Mouse (Mus musculus) kidney, embryonic 16.5 days (tissue): ENCODE data around the gene Ell. TPM values are rescaled to one million over a fixed set of nuclear protein-coding genes. Genes with fewer than 3 reads are reported as not detected.

Experiments used
- ATAC-seq: fragments of 200-750 bp; cut with Nextera tagmentation; 2 replicates; pipeline ENCODE4 v1.8.0; 2017; ENCODE audit warnings: moderate TSS enrichment; ENCODE audit not compliant: low FRiP score, low TSS enrichment
- H3K27ac ChIP-seq: fragments of 300-500 bp; sonication (generic); 2 replicates; pipeline ENCODE4 v1.5.1; 2014; ENCODE audit warnings: low read length
- H3K27me3 ChIP-seq: fragments of 300-500 bp; sonication (generic); 2 replicates; pipeline ENCODE4 v1.6.1; 2014; ENCODE audit warnings: low read length, control low read depth, mixed read lengths; ENCODE audit not compliant: insufficient read depth
- H3K36me3 ChIP-seq: fragments of 300-500 bp; sonication (generic); 2 replicates; pipeline ENCODE4 v1.6.1; 2014; ENCODE audit warnings: low read length, control low read depth, mixed read lengths; ENCODE audit not compliant: insufficient read depth
- H3K4me1 ChIP-seq: fragments of 300-500 bp; sonication (generic); 2 replicates; pipeline ENCODE4 v1.6.1; 2014; ENCODE audit warnings: low read length, control low read depth, mixed read lengths; ENCODE audit not compliant: insufficient read depth
- H3K4me2 ChIP-seq: fragments of 300-500 bp; sonication (generic); replicated peaks from 2 replicates; pipeline ENCODE4 v1.6.1; 2014; ENCODE audit warnings: low read depth, low read length
- H3K4me3 ChIP-seq: fragments of 300-500 bp; sonication (generic); 2 replicates; pipeline ENCODE4 v1.5.1; 2014; ENCODE audit warnings: mild to moderate bottlenecking, low read length
- H3K9ac ChIP-seq: fragments of 300-500 bp; sonication (generic); replicated peaks from 2 replicates; pipeline ENCODE4 v1.6.1; 2014; ENCODE audit warnings: low read length
- H3K9me3 ChIP-seq: fragments of 300-500 bp; sonication (generic); 2 replicates; pipeline ENCODE4 v1.6.1; 2016; ENCODE audit warnings: low read length, control low read depth
- WGBS: fragments of 180-500 bp; shearing (Covaris S2); extraction: QIAGEN DNeasy Blood & Tissue Kit; methylation state at CpG from one replicate; pipeline ENCODE4 v1.1.7; 2014; 5-methylcytosine and 5-hydroxymethylcytosine counted together
- polyA plus RNA-seq: library from polyadenylated mRNA; unstranded; fragments of >200 nt; fragmentation: Nextera tagmentation; extraction: Ambion mirVana; gene quantifications from 2 replicates; pipeline ENCODE4 v1.2.1, GENCODE M21; 2015

Ell gene
- polyA plus RNA-seq, 1 experiment from 2014 or later, result 24.1 TPM

DNA sequence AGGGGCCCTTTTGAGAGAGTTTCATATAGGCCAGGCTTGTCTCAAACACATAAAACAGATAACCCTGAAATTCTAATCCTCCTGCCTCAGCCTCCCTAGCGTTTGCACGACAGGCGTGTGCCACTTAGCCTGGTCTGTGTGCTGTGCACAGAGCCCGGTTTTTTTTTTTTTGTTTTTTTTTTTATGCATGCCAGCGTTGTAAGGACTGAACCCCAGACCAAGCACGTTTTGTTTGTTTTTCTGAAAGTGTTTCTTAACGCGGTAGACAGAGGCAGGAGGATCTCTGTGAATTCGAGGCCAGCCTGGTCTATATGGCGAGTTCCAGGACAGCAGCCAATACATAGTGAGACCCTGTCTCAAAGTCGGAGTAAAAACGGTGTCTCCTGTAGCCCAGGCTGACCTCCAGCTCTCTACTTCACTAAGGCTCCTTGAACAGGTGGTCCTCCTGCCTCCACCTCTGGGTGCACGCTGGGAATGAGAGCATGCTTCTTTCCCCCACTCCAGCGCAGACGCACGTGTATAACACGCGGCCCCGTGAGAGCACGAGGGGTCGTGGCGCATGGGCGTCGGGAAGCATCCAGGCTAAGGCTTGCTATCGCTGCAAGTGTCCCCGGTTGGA, 69.6 kb downstream of the Ell start, which contains the start of gene Ssbp4:
TSS of gene Ssbp4 (minus strand) at position 124 of the 619 bp plus-strand sequence.
- WGBS, result 3% methylated on average over 26 of the region's 26 CpGs
- H3K9me3 ChIP-seq, result no peaks in the 10 kb centered on the region
- H3K27me3 ChIP-seq, result no peaks in the 10 kb centered on the region
- no peaks in the 10 kb centered on the region for H3K36me3 ChIP-seq
- H3K27ac ChIP-seq, result peak within 1 kb of the TSS; percentile 100
- ATAC-seq, result no peak; the same call in 1 of the 2 replicates
- peaks cover 46% of the 10 kb centered on the region for H3K4me1 ChIP-seq
- peak within 1 kb of the TSS; percentile 91 for H3K9ac ChIP-seq
- H3K4me2 ChIP-seq, result peak within 1 kb of the TSS; percentile 98
- peak within 1 kb of the TSS; percentile 74 for H3K4me3 ChIP-seq

DNA sequence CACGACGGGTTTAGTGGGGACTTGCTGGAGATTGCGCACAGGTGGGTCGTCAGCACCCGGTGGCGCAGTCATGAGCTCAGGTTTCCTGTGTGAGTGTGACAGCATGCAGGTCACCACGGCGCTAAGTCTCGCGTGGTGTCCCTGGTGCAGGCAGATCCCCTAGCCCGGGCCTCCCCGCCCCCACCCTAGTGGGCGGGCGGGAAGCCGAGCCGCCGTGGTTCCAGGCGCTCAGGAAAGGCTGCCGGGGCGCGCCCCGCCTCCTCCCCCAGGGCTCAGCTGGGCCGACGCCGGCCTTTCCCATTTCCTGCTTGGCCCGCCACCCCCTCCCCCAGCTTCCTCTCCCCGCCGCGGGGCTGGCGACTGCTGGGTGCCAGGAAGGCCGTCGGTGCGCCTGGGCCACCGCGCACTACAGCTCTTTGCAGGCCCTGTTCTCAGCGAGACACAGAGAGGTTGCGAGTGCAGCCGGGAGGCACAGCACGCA, 70.2 kb downstream of the Ell start:
- WGBS, result 2% methylated on average over 39 of the region's 39 CpGs
- no peaks in the 10 kb centered on the region for H3K9me3 ChIP-seq
- H3K27me3 ChIP-seq, result no peaks in the 10 kb centered on the region
- H3K9ac ChIP-seq, result peak overlapping the region; percentile 91
- peak; percentile 75 for ATAC-seq
- peak overlapping the region; percentile 54 for H3K4me3 ChIP-seq
- H3K27ac ChIP-seq, result peak overlapping the region; percentile 100
- peaks cover 46% of the 10 kb centered on the region for H3K4me1 ChIP-seq
- no peaks in the 10 kb centered on the region for H3K36me3 ChIP-seq
- peak overlapping the region; percentile 98 for H3K4me2 ChIP-seq

GRCm38 (mm10) chr8:70609849-70610795, 70.9 kb downstream of the Ell start:
- ATAC-seq, result peak; percentile 65
- H3K9me3 ChIP-seq, result no peaks in the 10 kb centered on the region
- no peaks in the 10 kb centered on the region for H3K36me3 ChIP-seq
- peak overlapping the region; percentile 100 for H3K27ac ChIP-seq
- peak overlapping the region; percentile 54 for H3K4me3 ChIP-seq
- peak overlapping the region; percentile 98 for H3K4me2 ChIP-seq
- no peaks in the 10 kb centered on the region for H3K27me3 ChIP-seq
- WGBS, result under 1% methylated on average over 36 of the region's 45 CpGs
- peak overlapping the region; percentile 91 for H3K9ac ChIP-seq
- H3K4me1 ChIP-seq, result peaks cover 46% of the 10 kb centered on the region

DNA sequence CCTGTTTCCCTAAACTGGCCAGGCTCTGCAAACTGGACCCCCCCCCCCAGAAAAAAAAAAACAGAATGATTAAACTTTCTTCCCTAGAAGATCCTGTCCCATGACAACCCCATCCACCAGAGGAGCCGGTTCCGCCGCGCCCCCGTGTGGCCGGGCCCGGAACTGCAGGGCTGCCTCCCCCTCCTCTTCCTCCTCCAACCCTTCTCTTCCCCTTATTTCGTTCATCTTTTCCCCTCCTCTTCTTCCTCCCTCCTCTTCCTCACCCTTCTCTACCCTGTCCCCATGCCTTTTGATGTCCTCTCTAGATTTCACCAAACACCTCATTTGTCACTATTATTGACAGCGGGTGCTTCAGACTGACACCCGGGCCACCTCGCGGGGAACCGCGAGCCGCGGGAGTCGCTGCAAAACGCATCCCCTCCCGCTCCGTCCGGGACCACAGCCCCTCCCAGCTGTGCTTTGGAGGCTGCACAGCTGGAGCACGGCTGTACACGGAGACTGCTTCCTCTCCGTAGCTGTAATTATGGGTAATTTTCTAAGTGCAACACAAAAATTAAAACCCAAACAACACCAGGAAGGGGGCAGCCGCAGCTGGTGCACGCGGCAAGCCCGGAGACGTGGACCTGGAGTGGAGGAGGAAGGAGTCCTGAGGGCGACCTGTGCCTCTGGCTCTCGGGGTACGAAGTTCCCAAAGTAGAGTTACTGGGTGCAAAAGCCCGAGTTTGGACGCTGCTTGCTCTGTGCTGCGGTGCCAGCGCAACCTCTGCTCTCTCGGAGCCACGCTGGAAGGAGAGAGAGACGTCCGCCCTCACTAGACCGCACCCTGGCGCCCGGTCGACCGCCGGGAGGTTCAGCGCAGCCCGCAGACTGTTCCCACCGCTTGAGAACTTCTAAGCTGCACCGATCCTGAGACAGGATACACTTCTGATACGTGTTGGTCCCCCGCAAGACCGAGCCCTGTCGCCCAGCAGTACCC, 71.8 kb downstream of the Ell start:
- H3K4me1 ChIP-seq, result peaks cover 41% of the 10 kb centered on the region
- H3K9ac ChIP-seq, result peak overlapping the region; percentile 91
- H3K27me3 ChIP-seq, result no peaks in the 10 kb centered on the region
- peak overlapping the region; percentile 54 for H3K4me3 ChIP-seq
- H3K27ac ChIP-seq, result peak overlapping the region; percentile 100
- peak; percentile 0; the same call in 1 of the 2 replicates for ATAC-seq
- peak overlapping the region; percentile 98 for H3K4me2 ChIP-seq
- H3K36me3 ChIP-seq, result no peaks in the 10 kb centered on the region
- under 1% methylated on average over 54 of the region's 54 CpGs for WGBS
- H3K9me3 ChIP-seq, result no peaks in the 10 kb centered on the region

GRCm38 (mm10) chr8:70611849-70612248, 72.6 kb downstream of the Ell start:
- H3K9me3 ChIP-seq, result no peaks in the 10 kb centered on the region
- no peaks in the 10 kb centered on the region for H3K27me3 ChIP-seq
- peak overlapping the region; percentile 98 for H3K4me2 ChIP-seq
- WGBS, result 0% methylated on average over 6 of the region's 6 CpGs
- no peaks in the 10 kb centered on the region for H3K36me3 ChIP-seq
- peak overlapping the region; percentile 73 for H3K9ac ChIP-seq
- peak overlapping the region; percentile 75 for H3K27ac ChIP-seq
- H3K4me3 ChIP-seq, result peak overlapping the region; percentile 54
- peaks cover 34% of the 10 kb centered on the region for H3K4me1 ChIP-seq
- ATAC-seq, result no peak

DNA sequence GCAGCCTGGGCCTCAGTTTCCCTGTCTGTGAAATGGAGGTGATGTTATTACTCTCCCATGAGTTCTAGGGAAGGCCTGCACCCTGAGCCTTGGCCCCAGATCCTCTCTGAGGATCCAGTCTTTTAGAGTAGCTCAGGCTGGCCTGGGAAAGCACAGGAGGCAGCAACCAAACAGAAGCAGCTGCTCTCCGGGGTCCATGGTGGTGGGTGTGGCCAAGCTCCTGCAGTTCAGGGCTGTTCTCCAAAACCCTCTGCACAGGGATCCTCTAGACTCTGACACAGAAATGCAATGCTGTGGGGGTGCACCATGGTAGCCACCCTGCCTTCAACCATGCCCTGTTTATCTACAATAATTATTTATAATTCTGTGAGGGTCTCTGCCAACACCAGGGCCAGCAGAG, 74.5 kb downstream of the Ell start:
- peaks cover 24% of the 10 kb centered on the region for H3K4me1 ChIP-seq
- no peaks in the 10 kb centered on the region for H3K27me3 ChIP-seq
- H3K4me3 ChIP-seq, result no peak overlapping the region
- H3K36me3 ChIP-seq, result no peaks in the 10 kb centered on the region
- no peak for ATAC-seq
- H3K27ac ChIP-seq, result no peak overlapping the region
- no peak overlapping the region for H3K4me2 ChIP-seq
- no peak overlapping the region for H3K9ac ChIP-seq
- 14% methylated on average over 1 of the region's 1 CpGs for WGBS
- no peaks in the 10 kb centered on the region for H3K9me3 ChIP-seq

DNA sequence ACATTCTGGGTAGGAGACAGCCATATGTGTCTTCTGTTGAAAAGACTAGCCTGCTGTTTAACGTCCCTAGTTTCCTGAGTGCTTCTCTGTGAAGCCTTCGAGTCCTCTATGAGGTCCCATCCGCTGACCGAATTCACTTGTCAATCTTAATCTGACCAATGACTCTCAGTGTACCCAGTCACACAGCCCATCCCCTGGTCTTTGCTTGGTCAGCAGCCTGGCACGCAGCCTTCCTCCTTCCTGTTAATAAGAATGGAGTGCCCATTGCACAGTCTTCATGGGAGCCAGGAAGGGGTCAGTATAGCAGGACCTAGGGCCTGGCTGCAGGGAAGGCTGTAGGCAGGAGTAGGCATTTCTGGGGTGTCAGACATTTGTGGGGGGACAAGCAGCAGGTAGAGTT, 75.2 kb downstream of the Ell start:
- H3K4me1 ChIP-seq, result peaks cover 21% of the 10 kb centered on the region
- no peak overlapping the region for H3K27ac ChIP-seq
- no peaks in the 10 kb centered on the region for H3K36me3 ChIP-seq
- no peak overlapping the region for H3K4me3 ChIP-seq
- no peak overlapping the region for H3K4me2 ChIP-seq
- ATAC-seq, result no peak
- H3K27me3 ChIP-seq, result no peaks in the 10 kb centered on the region
- H3K9me3 ChIP-seq, result no peaks in the 10 kb centered on the region
- H3K9ac ChIP-seq, result no peak overlapping the region
- WGBS, result 58% methylated on average over 5 of the region's 5 CpGs

GRCm38 (mm10) chr8:70615281-70615680, 76.0 kb downstream of the Ell start:
- H3K4me3 ChIP-seq, result no peak overlapping the region
- no peak overlapping the region; the same call in 1 of the 2 replicates for H3K9ac ChIP-seq
- no peak overlapping the region for H3K4me2 ChIP-seq
- WGBS, result 79% methylated on average over 8 of the region's 8 CpGs
- H3K36me3 ChIP-seq, result no peaks in the 10 kb centered on the region
- no peak overlapping the region for H3K27ac ChIP-seq
- peaks cover 20% of the 10 kb centered on the region for H3K4me1 ChIP-seq
- 0 out of 2 replicates have a peak, but pooled peaks cover under 1% of the 10 kb centered on the region for H3K27me3 ChIP-seq
- H3K9me3 ChIP-seq, result no peaks in the 10 kb centered on the region
- no peak for ATAC-seq

DNA sequence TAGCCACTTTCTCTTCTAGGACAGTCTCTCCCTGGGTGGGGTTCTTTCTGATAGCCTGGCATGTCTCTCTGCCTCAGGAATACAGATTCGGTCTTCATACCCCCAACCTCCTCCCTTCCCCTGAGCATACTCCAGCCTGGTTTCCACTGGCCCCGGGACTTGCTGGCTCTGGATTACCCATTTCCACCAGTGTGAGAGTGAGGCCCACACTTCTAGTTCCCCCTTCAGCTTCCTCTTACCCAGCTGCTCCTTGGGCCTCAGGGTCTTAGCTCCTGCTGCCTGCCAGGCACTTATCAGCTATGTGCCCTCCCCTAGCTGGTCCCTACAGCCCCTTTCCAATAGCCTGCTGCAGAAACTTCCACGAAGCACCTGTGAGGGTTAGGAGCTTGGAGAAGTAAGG, 76.6 kb downstream of the Ell start, which contains the start of gene Lrrc25:
TSS of gene Lrrc25 (plus strand) at position 262 of the 400 bp plus-strand sequence.
- Histone ChIP-seq H3K4me3 (no peak within 1 kb of the TSS), H3K27ac (no peak within 1 kb of the TSS), H3K4me2 (no peak within 1 kb of the TSS), H3K36me3 (no peaks in the 10 kb centered on the region), H3K9me3 (no peaks in the 10 kb centered on the region), H3K9ac (no peak within 1 kb of the TSS; the same call in 1 of the 2 replicates), H3K4me1 (peaks cover 15% of the 10 kb centered on the region), H3K27me3 (0 out of 2 replicates have a peak, but pooled peaks cover 5% of the 10 kb centered on the region)
- 84% methylated on average over 3 of the region's 3 CpGs for WGBS
- no peak for ATAC-seq
